Mouse (Mus musculus) c-Kit-negative CD71-positive TER-119-positive erythroid progenitor cells, embryonic 14.5 days (primary cell): Measurements from ENCODE around the gene Crb1.
"Not testable (repeated sequence)": the region's sequence is repeated elsewhere in the genome, so short reads cannot be mapped to it uniquely, and the experiment has no call there.

Source experiments
- DNase-seq: peaks from one replicate; pipeline ENCODE4 v3.0.0-alpha.2; 2013; ENCODE audit warnings: low read depth, low spot score

Gene Crb1

GRCm38 (mm10) chr1:139328811-139329210 lies 48.1 kb downstream of the Crb1 start:
- DNase-seq, result no peak

- no peak for DNase-seq
Observed at GRCm38 (mm10) chr1:139328286-139328685, 48.6 kb downstream of the Crb1 start.

GRCm38 (mm10) chr1:139325378-139325777 lies 51.5 kb downstream of the Crb1 start:
- DNase-seq, result no peak

- no peak for DNase-seq
Observed at GRCm38 (mm10) chr1:139319798-139320197, 57.1 kb downstream of the Crb1 start.

GRCm38 (mm10) chr1:139314297-139314874 lies 62.5 kb downstream of the Crb1 start:
- DNase-seq, result no peak

GRCm38 (mm10) chr1:139308915-139309314 lies 68.0 kb downstream of the Crb1 start:
- no peak for DNase-seq

GRCm38 (mm10) chr1:139302519-139302918 lies 74.4 kb downstream of the Crb1 start:
- DNase-seq, result not testable (repeated sequence)

- DNase-seq, result no peak
Observed at GRCm38 (mm10) chr1:139301830-139302229, 75.1 kb downstream of the Crb1 start.

- no peak for DNase-seq
Observed at GRCm38 (mm10) chr1:139292023-139292422, 84.9 kb downstream of the Crb1 start.

- DNase-seq, result no peak
Observed at GRCm38 (mm10) chr1:139291593-139291992, 85.3 kb downstream of the Crb1 start.

- DNase-seq, result peak; percentile 86
Observed at GRCm38 (mm10) chr1:139276619-139277320, 100.1 kb downstream of the Crb1 start.

- peak; percentile 56 for DNase-seq
Observed at GRCm38 (mm10) chr1:139267844-139268243, 109.1 kb downstream of the Crb1 start.

- no peak for DNase-seq
Observed at GRCm38 (mm10) chr1:139264245-139264644, 112.7 kb downstream of the Crb1 start.

- DNase-seq, result no peak
Observed at GRCm38 (mm10) chr1:139263158-139263557, 113.7 kb downstream of the Crb1 start.

- no peak for DNase-seq
Observed at GRCm38 (mm10) chr1:139255581-139255980, 121.3 kb downstream of the Crb1 start.

GRCm38 (mm10) chr1:139252041-139252440 lies 124.9 kb downstream of the Crb1 start:
- no peak for DNase-seq

GRCm38 (mm10) chr1:139249159-139249558 lies 127.7 kb downstream of the Crb1 start:
- no peak for DNase-seq

GRCm38 (mm10) chr1:139246723-139247380 lies 130.0 kb downstream of the Crb1 start:
- DNase-seq, result no peak

GRCm38 (mm10) chr1:139236794-139237193 lies 140.1 kb downstream of the Crb1 start:
- no peak for DNase-seq

GRCm38 (mm10) chr1:139234611-139235568 lies 142.0 kb downstream of the Crb1 start:
- DNase-seq, result no peak

GRCm38 (mm10) chr1:139232636-139233035 lies 144.3 kb downstream of the Crb1 start:
- DNase-seq, result no peak
